Mouse (Mus musculus): ENCODE measurements at regions not wholly inside any gene's neighbourhood (a gene's known extent, or its start where the extent isn't known, plus 50 kb on each side); places are given as distances from the start of the nearest gene placed in this dataset.

- no peak for DNase-seq (ENCODE audit: low read depth, low spot score)
Observed at GRCm38 (mm10) chr14:68240146-68240545, 1054.0 kb downstream of the Synb start.

DNA sequence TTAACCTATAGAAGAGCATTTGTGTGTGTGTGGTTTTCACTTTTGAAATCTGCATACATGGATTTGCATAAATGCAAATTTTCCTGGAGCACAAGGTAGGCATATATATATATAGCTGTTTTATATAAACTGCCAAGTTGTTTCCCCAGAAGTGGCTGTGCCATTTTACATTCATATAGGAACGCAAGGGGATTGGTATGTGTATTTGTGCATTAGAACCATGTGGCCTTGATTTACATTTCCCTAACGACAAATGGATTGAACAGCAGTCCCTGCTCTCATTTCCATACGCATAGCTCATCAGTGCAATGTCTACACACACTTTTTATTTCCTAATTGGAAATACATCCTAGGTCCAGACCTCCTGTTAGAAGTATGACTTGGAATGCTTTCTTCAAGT lies 1069.9 kb downstream of the Synb start:
- no peak for DNase-seq (ENCODE audit: low read depth, low spot score)

GRCm38 (mm10) chr14:68219025-68219595 lies 1075.0 kb downstream of the Synb start:
- no peak for DNase-seq (ENCODE audit: low read depth, low spot score)

- DNase-seq (ENCODE audit: low read depth, low spot score) = no peak
Observed at GRCm38 (mm10) chr14:68218471-68218870, 1075.6 kb downstream of the Synb start.

- no peak for DNase-seq (ENCODE audit: low read depth, low spot score)
Observed at GRCm38 (mm10) chr14:68217986-68218385, 1076.1 kb downstream of the Synb start.

GRCm38 (mm10) chr14:68213879-68214278 lies 1080.2 kb downstream of the Synb start:
- no peak for DNase-seq (ENCODE audit: low read depth, low spot score)

DNA sequence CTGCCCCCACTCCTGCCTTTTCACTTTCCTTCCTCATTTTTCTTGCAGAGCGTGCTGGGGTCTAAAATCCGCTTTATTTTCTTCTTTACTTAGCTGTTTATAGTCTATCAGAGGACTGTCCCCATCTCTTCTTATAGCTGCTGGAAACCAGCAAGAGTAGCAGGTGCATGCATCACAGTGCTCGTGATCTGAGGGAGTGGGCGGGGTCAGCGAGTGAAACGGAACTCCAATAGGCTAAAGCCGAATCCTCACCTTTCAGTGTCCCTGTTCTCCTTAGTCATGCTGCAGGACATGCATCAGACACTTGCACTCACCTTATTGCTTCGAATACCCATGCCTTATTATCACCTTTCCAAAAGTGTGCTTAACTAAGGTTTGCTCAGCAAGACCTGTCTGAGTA lies 1095.3 kb downstream of the Synb start:
- peak; percentile 48 for DNase-seq (ENCODE audit: low read depth, low spot score)

- peak; percentile 46 for DNase-seq (ENCODE audit: low read depth, low spot score)
Observed at GRCm38 (mm10) chr14:68197470-68197800, 1096.7 kb downstream of the Synb start.

DNA sequence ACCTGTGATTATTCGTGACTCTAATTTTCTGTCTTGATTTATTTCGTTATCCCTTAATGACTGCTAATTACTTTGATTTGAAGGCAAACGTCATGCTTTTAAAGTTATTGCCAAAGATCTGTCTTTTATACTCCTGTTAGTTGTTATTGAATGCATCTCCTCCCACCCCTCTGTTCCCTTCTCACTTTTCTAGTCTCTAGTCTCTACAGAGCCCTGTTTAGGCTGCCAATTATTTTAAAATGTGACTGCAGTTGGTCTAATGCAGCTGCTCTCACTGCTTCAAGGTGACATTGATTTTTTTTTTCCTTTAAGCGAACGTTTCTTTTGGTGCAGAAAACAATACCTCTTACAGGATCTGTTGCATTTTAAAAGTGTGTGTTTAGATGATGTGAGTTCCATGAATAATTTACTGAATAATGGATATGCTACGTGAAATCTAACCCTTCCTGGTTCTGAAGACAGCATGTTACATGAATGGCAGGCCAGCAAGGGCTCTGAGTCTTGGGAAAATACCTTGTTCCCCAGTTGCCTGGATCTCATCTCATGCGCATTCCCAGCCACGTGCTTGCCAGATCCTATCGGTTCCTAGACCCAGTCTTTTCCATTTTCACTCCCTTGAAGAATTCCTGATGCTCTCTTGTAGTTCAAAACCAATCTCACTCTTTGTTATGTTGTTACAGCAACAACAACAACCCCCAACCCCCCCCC lies 1097.2 kb downstream of the Synb start:
- DNase-seq (ENCODE audit: low read depth, low spot score) = peak; percentile 26

DNA sequence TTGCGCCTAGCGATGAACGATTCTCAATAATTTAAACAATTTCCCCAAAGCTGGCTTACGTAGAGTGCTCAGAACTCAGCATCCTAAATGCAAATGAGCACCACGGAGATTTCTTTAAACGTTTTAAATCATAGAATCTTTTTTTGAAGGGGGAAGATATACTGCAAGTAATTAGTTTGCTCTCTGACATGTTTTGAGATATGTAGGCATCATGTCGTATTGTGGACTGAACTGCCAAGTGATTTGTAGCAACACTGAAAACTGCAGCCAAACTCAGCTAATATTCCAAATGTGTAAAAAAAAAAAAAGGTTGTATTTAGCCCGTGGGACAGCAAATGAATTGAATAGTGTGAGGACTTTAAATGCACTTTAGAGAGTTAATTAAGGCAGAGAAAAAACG lies 1097.9 kb downstream of the Synb start:
- DNase-seq (ENCODE audit: low read depth, low spot score) = no peak

- DNase-seq (ENCODE audit: low read depth, low spot score) = no peak
Observed at GRCm38 (mm10) chr14:68189876-68190275, 1104.2 kb downstream of the Synb start.

- peak; percentile 31 for DNase-seq (ENCODE audit: low read depth, low spot score)
Observed at GRCm38 (mm10) chr14:68188325-68188724, 1105.8 kb downstream of the Synb start.

- no peak for DNase-seq (ENCODE audit: low read depth, low spot score)
Observed at GRCm38 (mm10) chr14:68182606-68183005, 1111.5 kb downstream of the Synb start.

DNA sequence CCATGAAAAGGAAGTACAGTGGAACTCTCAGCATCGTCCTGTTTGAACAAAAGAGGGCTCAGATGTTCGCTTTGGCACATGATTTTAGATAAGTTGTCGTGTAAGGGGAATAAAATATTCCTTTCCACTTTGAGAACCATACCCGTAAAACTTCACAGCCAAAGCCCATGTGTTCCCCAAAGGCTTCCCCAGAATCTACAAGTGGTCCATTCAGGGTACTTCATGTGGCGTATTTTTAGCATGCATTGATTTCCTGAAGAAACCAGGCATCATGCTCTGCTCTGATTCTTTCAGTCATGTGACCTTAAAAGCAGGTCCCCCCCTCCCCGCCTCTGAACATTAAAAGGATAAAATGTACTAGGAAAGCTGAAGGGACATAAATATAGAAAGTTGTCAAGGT lies 1112.9 kb downstream of the Synb start:
- DNase-seq (ENCODE audit: low read depth, low spot score) = no peak

Data from R1 (cell line).